Mouse (Mus musculus): ENCODE data around the gene Gm29735.
"Not testable (repeated sequence)": the region's sequence is repeated elsewhere in the genome, so short reads cannot be mapped to it uniquely, and the experiment has no call there.

Gm29735 gene

DNA sequence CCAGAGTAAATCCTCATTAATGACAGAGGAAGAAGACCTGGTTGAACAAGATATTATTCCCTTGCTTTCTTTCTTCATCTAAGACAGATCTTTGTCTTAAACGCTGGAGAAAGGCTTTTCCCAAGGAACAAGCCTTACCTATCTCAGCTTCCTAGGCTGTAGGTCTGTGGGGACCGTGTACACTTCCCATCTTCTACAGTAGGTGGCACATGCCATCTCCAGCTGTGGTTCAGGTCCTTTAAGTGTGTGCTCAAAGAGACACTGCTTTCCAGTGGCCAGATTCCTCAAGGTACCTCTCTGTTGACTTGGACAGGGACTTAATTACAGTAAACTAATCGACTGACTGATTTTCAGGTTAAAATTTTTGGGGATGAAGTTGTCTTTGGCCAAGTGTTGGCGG, 28.1 kb downstream of the Gm29735 start:
- no peak for DNase-seq (ENCODE audit: extremely low spot score, low spot score)

GRCm38 (mm10) chr7:142120629-142121028, 36.3 kb downstream of the Gm29735 start, which contains the start of gene Gm45618:
Gene Gm45618 (minus strand): TSS chr7:142120729.
- DNase-seq (ENCODE audit: extremely low spot score, low spot score) = not testable (repeated sequence)

DNA sequence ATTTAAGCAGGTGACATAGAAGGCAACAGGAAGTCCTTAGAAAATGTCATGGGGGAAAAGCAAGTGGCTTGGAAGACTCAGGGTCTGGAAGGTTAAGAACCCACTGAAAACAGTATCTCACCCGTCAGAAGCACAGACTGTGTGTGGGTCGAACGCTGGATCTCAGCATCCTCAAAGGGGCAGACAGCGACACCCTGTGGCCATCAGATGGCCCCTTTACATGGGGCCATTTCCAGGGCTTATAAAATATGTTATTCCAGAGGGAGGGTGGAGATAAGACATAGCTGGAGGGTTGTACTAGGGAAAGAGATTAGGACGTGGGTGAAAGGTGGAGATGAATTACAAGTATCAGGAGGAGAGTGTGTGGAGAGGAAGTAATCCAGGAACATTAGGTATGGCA, 37.3 kb downstream of the Gm29735 start:
- DNase-seq (ENCODE audit: extremely low spot score, low spot score) = no peak
